Mouse (Mus musculus): Measurements from ENCODE around the gene Inha. TPM values are rescaled to one million over a fixed set of nuclear protein-coding genes. Genes with fewer than 3 reads are reported as not detected.

The Inha gene
- polyA plus RNA-seq, 1 experiment from 2014 or later = 8.6 TPM

- Histone ChIP-seq H3K9me3 (replicated peaks) (no peaks in the 10 kb centered on the region), H3K4me2 (replicated peaks) (peak overlapping the region; percentile 92), H3K36me3 (peaks cover 42% of the 10 kb centered on the region), H3K4me3 (peak overlapping the region; percentile 81), H3K27me3 (peaks cover 20% of the 10 kb centered on the region), H3K9ac (peak overlapping the region; percentile 86; the same call in 1 of the 2 replicates), H3K4me1 (peaks cover 43% of the 10 kb centered on the region), H3K27ac (no peak overlapping the region; the same call in 1 of the 2 replicates)
- no peak for ATAC-seq (ENCODE audit: low FRiP score)
- 55% methylated on average over 3 of the region's 3 CpGs for WGBS
Measured at GRCm38 (mm10) chr1:75477966-75478290, 28.9 kb upstream of the Inha start.

GRCm38 (mm10) chr1:75478497-75478896 lies 28.4 kb upstream of the Inha start:
- Histone ChIP-seq H3K9me3 (replicated peaks) (no peaks in the 10 kb centered on the region), H3K4me3 (peak overlapping the region; percentile 81), H3K27ac (peak overlapping the region; percentile 86), H3K36me3 (peaks cover 37% of the 10 kb centered on the region), H3K4me2 (replicated peaks) (peak overlapping the region; percentile 92), H3K27me3 (peaks cover 26% of the 10 kb centered on the region), H3K4me1 (peaks cover 43% of the 10 kb centered on the region), H3K9ac (peak overlapping the region; percentile 86)
- no peak; the same call in none of the 2 replicates for ATAC-seq (ENCODE audit: low FRiP score)
- whole genome bisulfite sequencing = 0% methylated on average over 15 of the region's 25 CpGs

GRCm38 (mm10) chr1:75478916-75479634 lies 27.8 kb upstream of the Inha start, which contains the start of the genes Chpf and Tmem198:
Chpf (minus strand) TSS chr1:75479307.
Tmem198 (plus strand) TSS chr1:75479532.
- peak within 1 kb of the TSS; percentile 86 for H3K27ac ChIP-seq
- peaks cover 32% of the 10 kb centered on the region for H3K27me3 ChIP-seq
- H3K4me1 ChIP-seq = peaks cover 37% of the 10 kb centered on the region
- ATAC-seq (ENCODE audit: low FRiP score) = peak; percentile 92
- WGBS = under 1% methylated on average over 72 of the region's 76 CpGs
- peaks cover 32% of the 10 kb centered on the region for H3K36me3 ChIP-seq
- H3K9me3 ChIP-seq (replicated peaks) = no peaks in the 10 kb centered on the region
- H3K4me2 ChIP-seq (replicated peaks) = peak within 1 kb of the TSS; percentile 92
- peak within 1 kb of the TSS; percentile 86 for H3K9ac ChIP-seq
- peak within 1 kb of the TSS; percentile 81 for H3K4me3 ChIP-seq

GRCm38 (mm10) chr1:75479635-75479989 lies 27.3 kb upstream of the Inha start:
- Histone ChIP-seq H3K36me3 (peaks cover 30% of the 10 kb centered on the region), H3K27ac (peak overlapping the region; percentile 86), H3K4me3 (peak overlapping the region; percentile 81), H3K4me1 (peaks cover 36% of the 10 kb centered on the region), H3K9me3 (replicated peaks) (no peaks in the 10 kb centered on the region), H3K9ac (peak overlapping the region; percentile 86), H3K27me3 (peaks cover 37% of the 10 kb centered on the region), H3K4me2 (replicated peaks) (peak overlapping the region; percentile 92)
- WGBS = 2% methylated on average over 23 of the region's 24 CpGs
- ATAC-seq (ENCODE audit: low FRiP score) = no peak; the same call in 1 of the 2 replicates

GRCm38 (mm10) chr1:75480036-75480435 lies 26.8 kb upstream of the Inha start:
- Histone ChIP-seq H3K27ac (peak overlapping the region; percentile 86; the same call in 1 of the 2 replicates), H3K9me3 (replicated peaks) (no peaks in the 10 kb centered on the region), H3K4me3 (peak overlapping the region; percentile 81), H3K4me1 (peaks cover 36% of the 10 kb centered on the region), H3K27me3 (peaks cover 41% of the 10 kb centered on the region), H3K36me3 (peaks cover 30% of the 10 kb centered on the region), H3K9ac (peak overlapping the region; percentile 86), H3K4me2 (replicated peaks) (peak overlapping the region; percentile 92)
- no peak for ATAC-seq (ENCODE audit: low FRiP score)
- 18% methylated on average over 13 of the region's 13 CpGs for WGBS

GRCm38 (mm10) chr1:75480735-75481134 lies 26.1 kb upstream of the Inha start:
- Histone ChIP-seq H3K27me3 (peaks cover 48% of the 10 kb centered on the region), H3K9me3 (replicated peaks) (no peaks in the 10 kb centered on the region), H3K4me1 (peaks cover 36% of the 10 kb centered on the region), H3K27ac (no peak overlapping the region), H3K4me3 (peak overlapping the region; percentile 81), H3K4me2 (replicated peaks) (peak overlapping the region; percentile 92), H3K9ac (no peak overlapping the region), H3K36me3 (peaks cover 30% of the 10 kb centered on the region)
- 84% methylated on average over 7 of the region's 7 CpGs for WGBS
- ATAC-seq (ENCODE audit: low FRiP score) = no peak

- peaks cover 27% of the 10 kb centered on the region for H3K4me1 ChIP-seq
- ATAC-seq (ENCODE audit: low FRiP score) = peak; percentile 18; the same call in 1 of the 2 replicates
- H3K36me3 ChIP-seq = peaks cover 24% of the 10 kb centered on the region
- no peak overlapping the region for H3K9ac ChIP-seq
- peak overlapping the region; percentile 48 for H3K4me3 ChIP-seq
- no peak overlapping the region for H3K27ac ChIP-seq
- no peaks in the 10 kb centered on the region for H3K9me3 ChIP-seq (replicated peaks)
- whole genome bisulfite sequencing = 4% methylated on average over 24 of the region's 24 CpGs
- H3K27me3 ChIP-seq = peaks cover 83% of the 10 kb centered on the region
- H3K4me2 ChIP-seq (replicated peaks) = peak overlapping the region; percentile 91
Measured at GRCm38 (mm10) chr1:75486561-75486960, 20.3 kb upstream of the Inha start.

- Histone ChIP-seq H3K4me1 (peaks cover 27% of the 10 kb centered on the region), H3K9ac (peak overlapping the region; percentile 47; the same call in 1 of the 2 replicates), H3K4me3 (peak overlapping the region; percentile 48), H3K36me3 (peaks cover 24% of the 10 kb centered on the region), H3K27ac (no peak overlapping the region), H3K4me2 (replicated peaks) (peak overlapping the region; percentile 91), H3K9me3 (replicated peaks) (no peaks in the 10 kb centered on the region), H3K27me3 (peaks cover 84% of the 10 kb centered on the region)
- WGBS = 2% methylated on average over 13 of the region's 13 CpGs
- ATAC-seq (ENCODE audit: low FRiP score) = 0 out of 2 replicates have a peak, but pooled peaks have one; percentile 29
Measured at GRCm38 (mm10) chr1:75487040-75487404, 19.9 kb upstream of the Inha start.

GRCm38 (mm10) chr1:75487405-75488161 lies 19.3 kb upstream of the Inha start:
- peak; percentile 58 for ATAC-seq (ENCODE audit: low FRiP score)
- H3K36me3 ChIP-seq = peaks cover 23% of the 10 kb centered on the region
- peaks cover 86% of the 10 kb centered on the region for H3K27me3 ChIP-seq
- peak overlapping the region; percentile 48 for H3K4me3 ChIP-seq
- peak overlapping the region; percentile 91 for H3K4me2 ChIP-seq (replicated peaks)
- H3K9ac ChIP-seq = peak overlapping the region; percentile 47; the same call in 1 of the 2 replicates
- H3K9me3 ChIP-seq (replicated peaks) = no peaks in the 10 kb centered on the region
- no peak overlapping the region for H3K27ac ChIP-seq
- under 1% methylated on average over 62 of the region's 62 CpGs for WGBS
- H3K4me1 ChIP-seq = peaks cover 25% of the 10 kb centered on the region

GRCm38 (mm10) chr1:75490785-75491551 lies 15.9 kb upstream of the Inha start:
- peaks cover 57% of the 10 kb centered on the region for H3K27me3 ChIP-seq
- H3K9ac ChIP-seq = no peak overlapping the region
- H3K9me3 ChIP-seq (replicated peaks) = no peaks in the 10 kb centered on the region
- ATAC-seq (ENCODE audit: low FRiP score) = no peak
- H3K4me2 ChIP-seq (replicated peaks) = no peak overlapping the region
- no peak overlapping the region for H3K4me3 ChIP-seq
- WGBS = 83% methylated on average over 34 of the region's 34 CpGs
- no peak overlapping the region for H3K27ac ChIP-seq
- 0 out of 2 replicates have a peak, but pooled peaks cover 6% of the 10 kb centered on the region for H3K36me3 ChIP-seq
- H3K4me1 ChIP-seq = peaks cover 27% of the 10 kb centered on the region

GRCm38 (mm10) chr1:75492579-75493170 lies 14.2 kb upstream of the Inha start:
- no peaks in the 10 kb centered on the region for H3K9me3 ChIP-seq (replicated peaks)
- peaks cover 16% of the 10 kb centered on the region for H3K36me3 ChIP-seq
- no peak for ATAC-seq (ENCODE audit: low FRiP score)
- H3K27ac ChIP-seq = no peak overlapping the region
- H3K4me3 ChIP-seq = no peak overlapping the region
- peaks cover 40% of the 10 kb centered on the region for H3K27me3 ChIP-seq
- no peak overlapping the region for H3K4me2 ChIP-seq (replicated peaks)
- WGBS = 34% methylated on average over 24 of the region's 24 CpGs
- peaks cover 12% of the 10 kb centered on the region for H3K4me1 ChIP-seq
- H3K9ac ChIP-seq = no peak overlapping the region

All from hindbrain, embryonic 12.5 days (tissue).